ENCODE assay signal across 9 mouse cellular contexts in genomic region chr11:107325739-107326725, GRCm38 (mm10).
DNase-seq lines count a peak whose midpoint lies in the region; ATAC-seq and TF ChIP-seq lines count a peak whose summit lies in the region.
"Had no signal": no experiment of that assay in that cellular context is flagged by ENCODE, and none has a peak within 500 bp of the region (broad histone marks: within the 10 kb centered on the region; RNA-seq: fewer than 3 reads in every experiment).

No protein-coding gene starts in this region.

- no peak for TF ChIP-seq CTCF in lung, embryonic 14.5 days (IDR thresholded peaks at IDR 0.05; ENCODE audit: low read depth)
- TF ChIP-seq CTCF in lung, adult 2 months (IDR thresholded peaks at IDR 0.05; ENCODE audit: insufficient read depth, low read length), result no peak

- H3K27me3 ChIP-seq in lung, embryonic 14.5 days (ENCODE audit: insufficient read depth, low read length), result no peaks in the 10 kb centered on the region
- no peaks in the 10 kb centered on the region for H3K27me3 ChIP-seq in hindbrain, embryonic 14.5 days (ENCODE audit: control insufficient read depth, insufficient read depth, low read length)
- no peaks in the 10 kb centered on the region for H3K27me3 ChIP-seq in stomach, embryonic 16.5 days (ENCODE audit: control insufficient read depth, insufficient read depth, low read length)
- H3K27me3 ChIP-seq in limb, embryonic 10.5 days (ENCODE audit: low read depth, poor library complexity, severe bottlenecking), result no peaks in the 10 kb centered on the region
- H3K27me3 ChIP-seq: lung, embryonic 15.5 days; Patski had no signal

- H3K36me3 ChIP-seq in lung, embryonic 14.5 days (ENCODE audit: insufficient read depth), result no peaks in the 10 kb centered on the region
- no peaks in the 10 kb centered on the region for H3K36me3 ChIP-seq in hindbrain, embryonic 14.5 days (replicated peaks; ENCODE audit: control insufficient read depth, insufficient read depth)
- no peaks in the 10 kb centered on the region for H3K36me3 ChIP-seq in stomach, embryonic 16.5 days (ENCODE audit: control insufficient read depth, insufficient read depth, low read length)
- peaks cover 31% of the 10 kb centered on the region for H3K36me3 ChIP-seq in limb, embryonic 10.5 days
- H3K36me3 ChIP-seq: lung, embryonic 15.5 days had no signal

- no peak for DNase-seq in lung, embryonic 14.5 days
- no peak for DNase-seq in lung, adult 2 months
- DNase-seq in embryo, embryonic 11 days, result peak; percentile 49
- DNase-seq in hindbrain, embryonic 14.5 days (ENCODE audit: low spot score), result peak; percentile 44
- DNase-seq in limb, embryonic 10.5 days (ENCODE audit: low spot score), result no peak
- no peak for DNase-seq in MN1 (ENCODE audit: low spot score)

- no peak overlapping the region for H3K9ac ChIP-seq in lung, embryonic 14.5 days
- H3K9ac ChIP-seq in hindbrain, embryonic 14.5 days, result no peak overlapping the region
- H3K9ac ChIP-seq in stomach, embryonic 16.5 days (ENCODE audit: low read length), result no peak overlapping the region
- H3K9ac ChIP-seq: lung, embryonic 15.5 days had no signal

- ATAC-seq in lung, embryonic 14.5 days (ENCODE audit: insufficient read depth), result peak; percentile 31; the same call in 1 of the 2 replicates
- peak; percentile 43; the same call in 1 of the 2 replicates for ATAC-seq in hindbrain, embryonic 14.5 days (ENCODE audit: low FRiP score)
- peak; percentile 33; the same call in 1 of the 2 replicates for ATAC-seq in stomach, embryonic 16.5 days (ENCODE audit: insufficient read depth, low FRiP score)
- ATAC-seq: Patski had no signal

- H3K4me2 ChIP-seq in lung, embryonic 14.5 days, result no peak overlapping the region
- no peak overlapping the region for H3K4me2 ChIP-seq in hindbrain, embryonic 14.5 days (replicated peaks)
- H3K4me2 ChIP-seq in stomach, embryonic 16.5 days (ENCODE audit: low read depth, low read length), result no peak overlapping the region
- H3K4me2 ChIP-seq: lung, embryonic 15.5 days had no signal

- no peak overlapping the region for H3K27ac ChIP-seq in lung, embryonic 14.5 days (ENCODE audit: low read depth)
- peak overlapping the region; percentile 57 for H3K27ac ChIP-seq in hindbrain, embryonic 14.5 days
- H3K27ac ChIP-seq in stomach, embryonic 16.5 days (ENCODE audit: low read length), result no peak overlapping the region
- no peak overlapping the region for H3K27ac ChIP-seq in limb, embryonic 10.5 days
- H3K27ac ChIP-seq: lung, embryonic 15.5 days had no signal

- no peak for TF ChIP-seq POLR2A in lung, adult 2 months (IDR thresholded peaks at IDR 0.05; ENCODE audit: borderline replicate concordance, extremely low read depth, low read depth, low read length)

- H3K4me1 ChIP-seq in lung, embryonic 14.5 days (ENCODE audit: insufficient read depth), result no peaks in the 10 kb centered on the region
- H3K4me1 ChIP-seq in lung, adult 2 months (ENCODE audit: control insufficient read depth, insufficient read depth, low read length), result no peaks in the 10 kb centered on the region
- peaks cover 10% of the 10 kb centered on the region for H3K4me1 ChIP-seq in hindbrain, embryonic 14.5 days (replicated peaks; ENCODE audit: control insufficient read depth, insufficient read depth, low read length)
- H3K4me1 ChIP-seq in stomach, embryonic 16.5 days (ENCODE audit: control insufficient read depth, insufficient read depth, low read length), result no peaks in the 10 kb centered on the region
- H3K4me1 ChIP-seq in limb, embryonic 10.5 days, result no peaks in the 10 kb centered on the region

- H3K9me3 ChIP-seq in lung, embryonic 14.5 days (ENCODE audit: low read depth, low read length), result no peaks in the 10 kb centered on the region
- no peaks in the 10 kb centered on the region for H3K9me3 ChIP-seq in hindbrain, embryonic 14.5 days (ENCODE audit: control insufficient read depth, low read length)
- no peaks in the 10 kb centered on the region for H3K9me3 ChIP-seq in stomach, embryonic 16.5 days (replicated peaks; ENCODE audit: control insufficient read depth, low read length)
- no peaks in the 10 kb centered on the region for H3K9me3 ChIP-seq in limb, embryonic 10.5 days (replicated peaks)
- H3K9me3 ChIP-seq: lung, embryonic 15.5 days had no signal

- 45% methylated on average over 14 of the region's 14 CpGs for WGBS in lung, embryonic 14.5 days
- WGBS in lung, adult 2 months, result 47% methylated on average over 14 of the region's 14 CpGs
- WGBS in hindbrain, embryonic 14.5 days, result 20% methylated on average over 14 of the region's 14 CpGs
- WGBS in stomach, embryonic 16.5 days, result 54% methylated on average over 14 of the region's 14 CpGs
- WGBS in limb, embryonic 10.5 days, result 68% methylated on average over 14 of the region's 14 CpGs

- H3K4me3 ChIP-seq in lung, embryonic 14.5 days (ENCODE audit: low read depth, low read length), result no peak overlapping the region
- no peak overlapping the region for H3K4me3 ChIP-seq in lung, adult 2 months (replicated peaks; ENCODE audit: extremely low read depth, low read depth, low read length)
- H3K4me3 ChIP-seq in hindbrain, embryonic 14.5 days (replicated peaks; ENCODE audit: low read length), result no peak overlapping the region
- H3K4me3 ChIP-seq in stomach, embryonic 16.5 days (replicated peaks; ENCODE audit: low read length), result no peak overlapping the region
- no peak overlapping the region for H3K4me3 ChIP-seq in limb, embryonic 10.5 days
- H3K4me3 ChIP-seq: lung, embryonic 15.5 days had no signal

Comparison
In these comparisons a context has a peak if more than half of its experiments do, and no peak if none do; other contexts are left out.
1. DNase-seq: peak in embryo, embryonic 11 days (single experiment) and hindbrain, embryonic 14.5 days (single experiment); none in lung, embryonic 14.5 days (single experiment), lung, adult 2 months (single experiment), limb, embryonic 10.5 days (single experiment) and MN1 (single experiment).
2. Peak in every context shown above with its lines, with median percentiles within 50 percentile points of each other: ATAC-seq.